Mouse (Mus musculus) lung, embryonic 16.5 days (tissue): Measurements from ENCODE around the gene Parp11. TPM values are rescaled to one million over a fixed set of nuclear protein-coding genes. Genes with fewer than 3 reads are reported as not detected.

Experiments used
- ATAC-seq: fragments of 200-750 bp; cut with Nextera tagmentation; 2 replicates; pipeline ENCODE4 v1.8.0; 2017; ENCODE audit warnings: low read depth, mild to moderate bottlenecking, moderate library complexity
- H3K27ac ChIP-seq: fragments of 300-500 bp; sonication (generic); 2 replicates; pipeline ENCODE4 v1.5.1; 2014; ENCODE audit warnings: mild to moderate bottlenecking, control low read depth, low read length
- H3K27me3 ChIP-seq: fragments of 300-500 bp; sonication (generic); 2 replicates; pipeline ENCODE4 v1.6.1; 2014; ENCODE audit warnings: low read depth, low read length, mixed read lengths; ENCODE audit not compliant: control insufficient read depth, insufficient read depth
- H3K36me3 ChIP-seq: fragments of 300-500 bp; sonication (generic); 2 replicates; pipeline ENCODE4 v1.6.1; 2014; ENCODE audit warnings: low read length; ENCODE audit not compliant: control insufficient read depth, insufficient read depth
- H3K4me1 ChIP-seq: fragments of 300-500 bp; sonication (generic); replicated peaks from 2 replicates; pipeline ENCODE4 v1.6.1; 2014; ENCODE audit warnings: low read length, mixed read lengths; ENCODE audit not compliant: control insufficient read depth, insufficient read depth
- H3K4me2 ChIP-seq: fragments of 300-500 bp; sonication (generic); 2 replicates; pipeline ENCODE4 v1.6.1; 2014; ENCODE audit warnings: low read depth, low read length, control low read depth
- H3K4me3 ChIP-seq: fragments of 300-500 bp; sonication (generic); 2 replicates; pipeline ENCODE4 v1.5.1; 2014; ENCODE audit warnings: mild to moderate bottlenecking, low read length, control low read depth
- H3K9ac ChIP-seq: fragments of 300-500 bp; sonication (generic); 2 replicates; pipeline ENCODE4 v1.6.1; 2014; ENCODE audit warnings: low read length, control low read depth
- H3K9me3 ChIP-seq: fragments of 300-500 bp; sonication (generic); 2 replicates; pipeline ENCODE4 v1.6.1; 2016; ENCODE audit warnings: low read length; ENCODE audit not compliant: control insufficient read depth
- WGBS: fragments of 180-500 bp; shearing (Covaris S2); extraction: QIAGEN DNeasy Blood & Tissue Kit; methylation state at CpG from one replicate; pipeline ENCODE4 v1.1.7; 2014; 5-methylcytosine and 5-hydroxymethylcytosine counted together
- polyA plus RNA-seq: library from polyadenylated mRNA; unstranded; fragments of >200 nt; fragmentation: Nextera tagmentation; extraction: Ambion mirVana; gene quantifications from 2 replicates; pipeline ENCODE4 v1.2.1, GENCODE M21; 2015

Gene Parp11
- polyA plus RNA-seq, 1 experiment from 2014 or later, result 20.8 TPM

- ATAC-seq, result no peak
- 90% methylated on average over 4 of the region's 4 CpGs for WGBS
Measured at GRCm38 (mm10) chr6:127455440-127455839, 8.8 kb downstream of the Parp11 start.

GRCm38 (mm10) chr6:127456769-127457168 is 10.1 kb downstream of the Parp11 start:
- peaks cover 6% of the 10 kb centered on the region; the same call in 1 of the 2 replicates for H3K4me1 ChIP-seq
- H3K27ac ChIP-seq, result no peak overlapping the region
- H3K4me3 ChIP-seq, result no peak overlapping the region
- 94% methylated on average over 2 of the region's 2 CpGs for WGBS
- no peaks in the 10 kb centered on the region for H3K9me3 ChIP-seq
- no peak for ATAC-seq
- H3K36me3 ChIP-seq, result no peaks in the 10 kb centered on the region
- H3K4me2 ChIP-seq, result no peak overlapping the region
- H3K27me3 ChIP-seq, result no peaks in the 10 kb centered on the region
- no peak overlapping the region for H3K9ac ChIP-seq

More at GRCm38 (mm10) chr6:127455440-127455839, 8.8 kb downstream of the Parp11 start:
- Histone ChIP-seq H3K27me3 (peaks cover 3% of the 10 kb centered on the region; the same call in 1 of the 2 replicates), H3K4me2 (no peak overlapping the region), H3K4me1 (peaks cover 6% of the 10 kb centered on the region; the same call in 1 of the 2 replicates), H3K9me3 (no peaks in the 10 kb centered on the region), H3K36me3 (no peaks in the 10 kb centered on the region), H3K9ac (no peak overlapping the region), H3K4me3 (no peak overlapping the region), H3K27ac (no peak overlapping the region)

- H3K9me3 ChIP-seq, result no peaks in the 10 kb centered on the region
- no peak overlapping the region for H3K4me3 ChIP-seq
- H3K9ac ChIP-seq, result no peak overlapping the region
- H3K36me3 ChIP-seq, result no peaks in the 10 kb centered on the region
- peak; percentile 85 for ATAC-seq
- no peak overlapping the region for H3K4me2 ChIP-seq
- H3K27ac ChIP-seq, result no peak overlapping the region
- WGBS, result 68% methylated on average over 2 of the region's 2 CpGs
- no peaks in the 10 kb centered on the region for H3K27me3 ChIP-seq
- H3K4me1 ChIP-seq, result peaks cover under 1% of the 10 kb centered on the region; the same call in 1 of the 2 replicates
Measured at GRCm38 (mm10) chr6:127459776-127460175, 13.1 kb downstream of the Parp11 start.

GRCm38 (mm10) chr6:127461491-127461890 is 14.9 kb downstream of the Parp11 start:
- H3K36me3 ChIP-seq, result no peaks in the 10 kb centered on the region
- no peak overlapping the region for H3K9ac ChIP-seq
- no peak overlapping the region for H3K4me3 ChIP-seq
- H3K4me1 ChIP-seq, result no peaks in the 10 kb centered on the region; the same call in 1 of the 2 replicates
- H3K9me3 ChIP-seq, result no peaks in the 10 kb centered on the region
- WGBS, result 90% methylated on average over 4 of the region's 4 CpGs
- H3K4me2 ChIP-seq, result no peak overlapping the region
- ATAC-seq, result no peak
- H3K27me3 ChIP-seq, result no peaks in the 10 kb centered on the region
- H3K27ac ChIP-seq, result no peak overlapping the region

GRCm38 (mm10) chr6:127462251-127462650 is 15.6 kb downstream of the Parp11 start:
- H3K4me3 ChIP-seq, result no peak overlapping the region
- no peak for ATAC-seq
- no peak overlapping the region for H3K9ac ChIP-seq
- no peaks in the 10 kb centered on the region for H3K9me3 ChIP-seq
- no peaks in the 10 kb centered on the region; the same call in 1 of the 2 replicates for H3K4me1 ChIP-seq
- 89% methylated on average over 6 of the region's 6 CpGs for WGBS
- no peak overlapping the region for H3K27ac ChIP-seq
- no peaks in the 10 kb centered on the region for H3K27me3 ChIP-seq
- no peak overlapping the region for H3K4me2 ChIP-seq
- H3K36me3 ChIP-seq, result no peaks in the 10 kb centered on the region

GRCm38 (mm10) chr6:127463273-127464001 is 16.8 kb downstream of the Parp11 start:
- ATAC-seq, result no peak
- H3K4me2 ChIP-seq, result no peak overlapping the region
- no peaks in the 10 kb centered on the region for H3K27me3 ChIP-seq
- H3K27ac ChIP-seq, result no peak overlapping the region
- no peaks in the 10 kb centered on the region for H3K9me3 ChIP-seq
- H3K36me3 ChIP-seq, result no peaks in the 10 kb centered on the region
- H3K4me1 ChIP-seq, result no peaks in the 10 kb centered on the region; the same call in 1 of the 2 replicates
- WGBS, result 50% methylated on average over 21 of the region's 21 CpGs
- no peak overlapping the region for H3K9ac ChIP-seq
- no peak overlapping the region for H3K4me3 ChIP-seq

- H3K4me3 ChIP-seq, result no peak overlapping the region
- H3K4me2 ChIP-seq, result no peak overlapping the region
- no peaks in the 10 kb centered on the region for H3K9me3 ChIP-seq
- ATAC-seq, result no peak
- no peak overlapping the region for H3K9ac ChIP-seq
- 76% methylated on average over 7 of the region's 7 CpGs for WGBS
- H3K4me1 ChIP-seq, result no peaks in the 10 kb centered on the region; the same call in 1 of the 2 replicates
- no peaks in the 10 kb centered on the region for H3K36me3 ChIP-seq
- H3K27ac ChIP-seq, result no peak overlapping the region
- no peaks in the 10 kb centered on the region for H3K27me3 ChIP-seq
Measured at GRCm38 (mm10) chr6:127464523-127464922, 17.9 kb downstream of the Parp11 start.

GRCm38 (mm10) chr6:127466749-127467310 is 20.2 kb downstream of the Parp11 start:
- H3K27ac ChIP-seq, result no peak overlapping the region
- no peaks in the 10 kb centered on the region for H3K27me3 ChIP-seq
- no peak overlapping the region for H3K4me3 ChIP-seq
- no peak overlapping the region for H3K9ac ChIP-seq
- no peak for ATAC-seq
- WGBS, result 76% methylated on average over 4 of the region's 4 CpGs
- H3K36me3 ChIP-seq, result no peaks in the 10 kb centered on the region
- H3K4me2 ChIP-seq, result no peak overlapping the region
- H3K4me1 ChIP-seq, result no peaks in the 10 kb centered on the region; the same call in 1 of the 2 replicates
- no peaks in the 10 kb centered on the region for H3K9me3 ChIP-seq

GRCm38 (mm10) chr6:127472078-127472477 is 25.4 kb downstream of the Parp11 start:
- H3K36me3 ChIP-seq, result no peaks in the 10 kb centered on the region
- WGBS, result 46% methylated on average over 4 of the region's 4 CpGs
- no peak overlapping the region for H3K27ac ChIP-seq
- no peaks in the 10 kb centered on the region for H3K27me3 ChIP-seq
- no peak overlapping the region for H3K4me3 ChIP-seq
- no peak overlapping the region for H3K9ac ChIP-seq
- H3K4me2 ChIP-seq, result no peak overlapping the region
- ATAC-seq, result no peak
- H3K9me3 ChIP-seq, result no peaks in the 10 kb centered on the region
- H3K4me1 ChIP-seq, result no peaks in the 10 kb centered on the region
